ENCODE assay signal across 8 mouse cellular contexts in the genomic region with DNA sequence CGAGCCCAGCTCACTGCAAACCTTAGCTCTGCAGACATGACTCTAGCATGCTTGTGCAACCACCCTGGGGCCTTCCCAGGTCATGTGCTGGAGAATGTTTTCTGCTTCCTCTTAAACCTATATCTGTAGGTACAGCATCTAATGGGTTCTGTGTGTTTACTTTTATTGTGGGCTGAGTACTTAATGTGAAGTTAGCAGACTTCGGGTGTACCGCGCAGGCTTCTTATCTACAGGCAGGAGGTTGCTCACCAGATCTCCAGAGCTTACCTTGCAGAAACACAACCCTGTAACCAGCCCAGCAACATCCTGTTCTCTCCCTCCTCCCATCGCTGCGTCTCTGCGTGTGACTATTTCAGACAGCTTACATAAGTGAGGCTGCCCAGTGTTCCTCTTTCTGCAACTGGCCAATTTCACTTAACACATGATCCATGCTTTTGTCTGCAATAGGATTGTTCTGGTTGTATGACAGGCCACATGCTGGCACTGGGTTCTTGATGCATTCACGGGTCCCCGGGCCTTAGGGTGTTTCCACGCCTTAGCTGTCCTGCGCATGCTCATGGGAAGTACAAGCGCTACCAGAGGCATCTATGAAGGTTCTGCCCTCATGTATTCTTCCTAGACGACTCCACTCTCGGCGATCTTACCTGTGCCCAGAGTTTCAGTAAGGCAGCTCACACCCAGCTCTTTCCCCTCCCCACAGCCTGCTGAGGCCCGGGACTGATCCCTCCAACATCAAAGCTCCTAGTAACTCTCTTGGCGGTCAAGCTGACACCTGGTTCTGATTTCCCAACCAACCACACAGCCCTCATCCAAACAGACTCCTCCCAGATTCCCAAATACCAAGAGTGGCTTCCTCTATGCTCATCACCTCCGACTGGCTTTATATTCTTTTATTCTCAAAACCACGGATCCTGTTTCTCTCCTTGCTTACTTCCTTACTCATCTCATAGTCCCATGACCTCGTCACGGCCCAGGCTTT.
DNase-seq lines count a peak whose midpoint lies in the region; ATAC-seq and TF ChIP-seq lines count a peak whose summit lies in the region.

No protein-coding gene starts in this region.

- H3K27me3 ChIP-seq in limb, embryonic 14.5 days (ENCODE audit: control insufficient read depth, insufficient read depth, low read length) = no peaks in the 10 kb centered on the region
- H3K27me3 ChIP-seq in small intestine, adult 2 months (ENCODE audit: control insufficient read depth, insufficient read depth, low read length) = no peaks in the 10 kb centered on the region

- no peak for ATAC-seq in limb, embryonic 14.5 days (ENCODE audit: low FRiP score, low read depth)

- peak; percentile 48 to 63 for DNase-seq in lung, adult 18-20 months
- no peak for DNase-seq in lung, postnatal 14 days
- DNase-seq in c-Kit-positive CD71-positive TER-119-positive erythroid progenitor cells, embryonic 14.5 days (ENCODE audit: low spot score) = peak; percentile 9
- peak; percentile 38 for DNase-seq in limb, embryonic 14.5 days (ENCODE audit: low spot score)
- no peak for DNase-seq in MN1 (ENCODE audit: low spot score)
- no peak for DNase-seq in kidney, postnatal 4 days
- no peak for DNase-seq in adrenal gland, adult 8-10 months

- TF ChIP-seq CTCF in small intestine, adult 2 months (IDR thresholded peaks at IDR 0.05; ENCODE audit: extremely low read depth, insufficient read length, insufficient replicate concordance, low read depth, low read length) = no peak

- no peaks in the 10 kb centered on the region for H3K36me3 ChIP-seq in limb, embryonic 14.5 days (ENCODE audit: control insufficient read depth, insufficient read depth, low read length)
- H3K36me3 ChIP-seq in small intestine, adult 2 months (ENCODE audit: control insufficient read depth, insufficient read depth, low read length) = no peaks in the 10 kb centered on the region

- no peak for TF ChIP-seq POLR2A in limb, embryonic 14.5 days (IDR thresholded peaks at IDR 0.05; ENCODE audit: borderline replicate concordance, extremely low read depth, insufficient read depth, insufficient read length)
- TF ChIP-seq POLR2A in small intestine, adult 2 months (IDR thresholded peaks at IDR 0.05; ENCODE audit: low read depth, low read length) = 0 out of 2 replicates have a peak, but pooled peaks have one; percentile 39

- no peak overlapping the region for H3K4me3 ChIP-seq in limb, embryonic 14.5 days (replicated peaks; ENCODE audit: low read length)
- H3K4me3 ChIP-seq in small intestine, adult 2 months (ENCODE audit: low read depth, low read length) = no peak overlapping the region

- WGBS in limb, embryonic 14.5 days = 46% methylated on average over 21 of the region's 21 CpGs
- 48% methylated on average over 21 of the region's 21 CpGs for WGBS in small intestine, adult 2 months

- H3K27ac ChIP-seq in limb, embryonic 14.5 days (replicated peaks; ENCODE audit: low read depth, low read length) = no peak overlapping the region
- H3K27ac ChIP-seq in small intestine, adult 2 months (ENCODE audit: insufficient read depth, low read depth, low read length) = peak overlapping the region; percentile 89

- no peaks in the 10 kb centered on the region for H3K9me3 ChIP-seq in limb, embryonic 14.5 days (ENCODE audit: control insufficient read depth, low read length)

- H3K4me2 ChIP-seq in limb, embryonic 14.5 days (replicated peaks; ENCODE audit: low read depth, low read length, severe bottlenecking) = peak overlapping the region; percentile 9; the same call in 1 of the 2 replicates

- H3K4me1 ChIP-seq in limb, embryonic 14.5 days (ENCODE audit: control insufficient read depth, insufficient read depth, low read length) = peaks cover 46% of the 10 kb centered on the region
- peaks cover 41% of the 10 kb centered on the region; the same call in 1 of the 2 replicates for H3K4me1 ChIP-seq in small intestine, adult 2 months (ENCODE audit: control insufficient read depth, insufficient read depth, insufficient read length, low read length)

- no peak overlapping the region for H3K9ac ChIP-seq in limb, embryonic 14.5 days (ENCODE audit: low read depth, low read length, severe bottlenecking)

Comparison
In these comparisons a context has a peak if more than half of its experiments do, and no peak if none do; other contexts are left out.
1. DNase-seq: peak in lung, adult 18-20 months (2 of 2), c-Kit-positive CD71-positive TER-119-positive erythroid progenitor cells, embryonic 14.5 days (single experiment) and limb, embryonic 14.5 days (single experiment); none in lung, postnatal 14 days (single experiment), MN1 (single experiment), kidney, postnatal 4 days (0 of 2) and adrenal gland, adult 8-10 months (single experiment).